Mouse (Mus musculus): ENCODE results near the gene Enpp1.
A peak's percentile ranks its signal among the peaks of the same experiment; 100 is the strongest.

The Enpp1 gene

DNA sequence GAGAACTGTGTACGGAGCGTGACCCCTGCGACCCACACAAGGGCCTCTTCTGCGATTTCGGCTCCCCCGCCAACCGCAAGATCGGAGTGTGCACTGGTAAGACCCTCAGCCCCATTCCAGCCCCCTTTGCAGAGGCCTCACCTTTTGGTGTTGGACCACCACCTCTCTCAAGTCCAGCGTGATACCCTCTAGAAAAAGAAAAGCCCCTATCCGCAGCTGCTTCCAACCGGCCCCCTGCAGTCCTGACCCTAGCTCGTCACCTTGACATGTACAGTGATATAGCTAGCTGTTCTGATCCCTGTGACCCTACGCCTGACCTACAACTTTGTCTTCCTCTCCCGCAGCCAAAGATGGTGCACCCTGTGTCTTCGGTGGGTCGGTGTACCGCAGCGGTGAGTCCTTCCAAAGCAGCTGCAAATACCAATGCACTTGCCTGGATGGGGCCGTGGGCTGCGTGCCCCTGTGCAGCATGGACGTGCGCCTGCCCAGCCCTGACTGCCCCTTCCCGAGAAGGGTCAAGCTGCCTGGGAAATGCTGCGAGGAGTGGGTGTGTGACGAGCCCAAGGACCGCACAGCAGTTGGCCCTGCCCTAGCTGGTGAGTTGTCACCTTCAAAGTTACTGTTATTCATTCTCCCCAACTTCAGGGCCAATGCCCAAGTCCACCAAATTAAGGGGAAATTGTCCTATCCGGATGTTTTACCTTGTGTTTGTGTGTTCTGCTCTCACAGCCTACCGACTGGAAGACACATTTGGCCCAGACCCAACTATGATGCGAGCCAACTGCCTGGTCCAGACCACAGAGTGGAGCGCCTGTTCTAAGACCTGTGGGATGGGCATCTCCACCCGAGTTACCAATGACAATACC lies 115.7 kb downstream of the Enpp1 start:
- peak in 1 of 2 experiments; percentile 36 for DNase-seq (ENCODE audit: low spot score in 2 of 2)

DNA sequence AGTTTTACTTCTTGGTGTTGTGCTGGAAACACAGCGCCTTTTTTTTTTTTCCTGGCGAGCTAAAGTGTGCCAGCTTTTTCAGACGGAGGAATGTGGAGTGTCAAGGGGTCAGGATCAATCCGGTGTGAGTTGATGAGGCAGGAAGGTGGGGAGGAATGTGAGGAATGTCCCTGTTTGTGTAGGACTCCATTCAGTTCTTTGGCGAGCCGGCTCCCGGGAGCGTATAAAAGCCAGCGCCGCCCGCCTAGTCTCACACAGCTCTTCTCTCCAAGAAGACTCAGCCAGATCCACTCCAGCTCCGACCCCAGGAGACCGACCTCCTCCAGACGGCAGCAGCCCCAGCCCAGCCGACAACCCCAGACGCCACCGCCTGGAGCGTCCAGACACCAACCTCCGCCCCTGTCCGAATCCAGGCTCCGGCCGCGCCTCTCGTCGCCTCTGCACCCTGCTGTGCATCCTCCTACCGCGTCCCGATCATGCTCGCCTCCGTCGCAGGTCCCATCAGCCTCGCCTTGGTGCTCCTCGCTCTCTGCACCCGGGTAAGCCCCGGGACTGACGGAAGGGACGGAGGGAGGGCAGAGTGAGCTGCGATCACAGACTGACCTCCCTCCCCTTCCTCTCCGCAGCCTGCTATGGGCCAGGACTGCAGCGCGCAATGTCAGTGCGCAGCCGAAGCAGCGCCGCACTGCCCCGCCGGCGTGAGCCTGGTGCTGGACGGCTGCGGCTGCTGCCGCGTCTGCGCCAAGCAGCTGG lies 116.5 kb downstream of the Enpp1 start, which contains the start of gene Ccn2:
Gene Ccn2, plus strand, starts transcription at position 193 of the 753 bp plus-strand sequence.
- DNase-seq (ENCODE audit: low spot score in 2 of 2): peak; percentile 35 to 40

DNA sequence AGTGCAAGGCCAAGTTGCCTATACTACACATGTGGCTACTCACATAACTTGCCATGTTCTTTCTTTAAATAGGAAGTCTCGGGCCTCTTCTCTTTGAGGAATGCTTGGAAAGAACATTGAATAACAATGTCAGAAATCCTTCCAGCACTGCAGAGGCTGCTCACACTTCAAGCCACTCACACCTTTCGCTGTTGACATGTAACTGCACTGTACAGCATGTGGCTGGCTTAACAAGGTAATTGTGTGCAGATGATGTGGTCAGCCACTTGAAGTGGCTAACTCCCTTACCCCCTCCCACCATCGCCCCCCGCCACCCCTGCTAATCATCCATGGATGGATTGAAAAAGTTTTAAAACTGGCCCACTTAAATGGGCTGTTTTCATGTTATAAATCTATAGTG lies 118.4 kb downstream of the Enpp1 start:
- no peak for DNase-seq (ENCODE audit: low spot score in 2 of 2)

DNA sequence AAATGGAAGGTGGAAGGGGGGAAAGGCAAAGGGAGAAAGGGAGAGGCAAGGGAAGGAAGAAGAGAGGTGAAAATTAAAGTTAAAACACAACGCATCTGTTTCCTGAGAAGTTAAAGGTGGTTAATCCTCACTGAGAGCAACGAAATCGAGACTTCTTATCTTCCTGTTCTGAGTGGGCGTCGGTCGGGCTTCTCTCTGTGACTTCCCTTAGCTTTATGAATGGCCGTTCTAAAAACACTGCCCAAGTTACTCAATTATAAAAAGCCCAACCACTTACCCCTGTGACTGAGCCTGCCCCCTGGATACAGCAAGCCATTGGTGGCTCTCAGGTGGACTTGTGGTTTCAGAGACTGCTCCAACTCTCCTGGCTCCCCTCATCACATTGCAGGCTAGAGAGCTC lies 119.0 kb downstream of the Enpp1 start:
- DNase-seq (ENCODE audit: low spot score in 2 of 2): no peak

DNA sequence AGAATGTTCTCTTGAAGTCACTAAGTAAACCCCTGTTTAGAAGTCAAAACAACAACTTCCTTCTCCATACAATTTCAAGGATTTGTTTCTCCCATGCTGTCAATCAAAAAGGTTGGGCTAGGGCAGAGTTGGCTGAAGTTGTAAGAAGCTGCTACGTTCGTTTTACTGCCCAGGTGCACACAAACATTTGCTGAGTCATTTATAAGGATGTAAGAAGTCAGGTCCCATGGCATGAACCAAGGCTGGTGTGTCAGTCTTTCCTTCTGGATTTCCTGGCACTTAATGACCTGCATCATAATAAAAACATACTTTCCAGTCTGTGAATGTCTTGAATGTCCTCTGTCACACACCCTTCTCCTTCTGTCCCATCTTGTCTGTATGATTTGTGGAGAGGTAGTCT lies 119.6 kb downstream of the Enpp1 start:
- DNase-seq (ENCODE audit: low spot score in 2 of 2): no peak

DNA sequence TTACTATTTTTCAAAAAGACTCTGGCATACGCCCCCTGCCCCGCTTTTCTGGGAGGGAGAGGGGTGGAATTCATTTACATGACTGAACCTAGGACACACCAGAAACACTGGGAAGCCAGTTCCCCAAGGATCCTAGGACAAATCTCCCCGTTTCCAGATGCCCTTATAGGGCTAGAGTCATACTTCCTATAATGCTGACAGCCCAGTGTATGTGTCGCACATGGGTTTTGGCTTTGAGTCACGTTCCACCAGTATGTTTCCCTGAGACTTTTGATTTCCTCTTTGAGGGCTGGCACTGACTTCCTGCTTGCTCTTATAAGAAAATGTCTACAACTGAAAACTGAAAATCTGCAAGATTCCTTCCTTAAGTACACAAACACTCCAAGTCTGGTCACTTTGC lies 120.2 kb downstream of the Enpp1 start:
- DNase-seq (ENCODE audit: low spot score in 2 of 2): no peak

DNA sequence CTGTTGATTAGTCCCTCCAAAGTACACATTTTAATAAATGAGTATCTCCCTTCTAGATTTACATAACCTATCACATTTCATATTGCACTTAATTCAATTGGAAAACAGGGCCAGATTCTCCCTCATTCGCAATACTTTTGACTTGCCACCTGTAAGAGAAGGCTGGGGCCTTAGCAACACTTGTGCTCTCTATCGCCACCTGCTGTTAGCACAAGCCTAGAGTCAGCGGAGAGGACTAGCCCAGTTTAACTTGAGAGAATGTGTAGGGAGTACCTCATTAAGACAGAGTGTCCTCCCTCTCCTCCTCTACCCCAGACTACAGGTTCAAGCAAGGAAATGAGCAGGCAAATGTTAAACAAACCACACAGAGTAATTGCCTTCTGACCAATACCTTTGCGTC lies 120.8 kb downstream of the Enpp1 start:
- DNase-seq (ENCODE audit: low spot score in 2 of 2): peak; percentile 72 to 80

DNA sequence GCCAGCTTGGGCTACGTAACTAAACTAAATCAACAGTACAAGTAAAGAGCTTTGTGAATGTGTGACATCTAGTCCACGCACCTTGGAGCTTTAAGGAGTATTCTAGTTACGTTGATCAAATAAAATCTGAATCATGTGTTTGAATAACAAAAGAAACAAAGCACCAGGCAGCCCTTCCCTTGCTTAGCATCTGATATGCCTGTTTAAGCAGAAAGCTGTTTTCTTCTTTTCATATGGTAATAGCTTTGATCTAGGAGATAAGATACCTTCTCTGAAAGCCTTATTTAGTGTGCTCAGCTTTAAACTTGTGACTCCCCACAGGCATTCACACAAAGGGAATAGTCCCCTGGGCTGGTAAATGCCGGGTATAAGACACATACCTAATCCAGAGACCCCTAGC lies 121.4 kb downstream of the Enpp1 start:
- no peak for DNase-seq (ENCODE audit: low spot score in 2 of 2)

DNA sequence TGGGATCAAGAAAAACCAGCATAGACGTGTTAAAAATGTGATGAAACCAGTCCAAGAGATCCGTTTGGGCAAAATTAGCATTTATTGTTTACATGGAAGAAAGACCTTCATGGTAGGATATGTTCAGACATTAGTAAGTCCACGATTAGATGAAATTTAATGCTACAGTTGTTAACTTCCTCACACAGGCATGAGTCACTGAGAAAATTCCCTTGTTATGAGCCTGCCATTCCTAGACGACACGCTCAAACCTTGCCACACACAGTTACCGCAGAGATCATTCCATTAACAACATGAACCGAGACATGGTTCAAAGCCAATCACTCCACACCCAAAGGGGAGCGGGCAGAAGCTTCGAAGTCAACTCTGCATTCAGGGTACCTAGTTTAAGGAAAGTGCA lies 122.7 kb downstream of the Enpp1 start:
- no peak for DNase-seq (ENCODE audit: low spot score in 2 of 2)

DNA sequence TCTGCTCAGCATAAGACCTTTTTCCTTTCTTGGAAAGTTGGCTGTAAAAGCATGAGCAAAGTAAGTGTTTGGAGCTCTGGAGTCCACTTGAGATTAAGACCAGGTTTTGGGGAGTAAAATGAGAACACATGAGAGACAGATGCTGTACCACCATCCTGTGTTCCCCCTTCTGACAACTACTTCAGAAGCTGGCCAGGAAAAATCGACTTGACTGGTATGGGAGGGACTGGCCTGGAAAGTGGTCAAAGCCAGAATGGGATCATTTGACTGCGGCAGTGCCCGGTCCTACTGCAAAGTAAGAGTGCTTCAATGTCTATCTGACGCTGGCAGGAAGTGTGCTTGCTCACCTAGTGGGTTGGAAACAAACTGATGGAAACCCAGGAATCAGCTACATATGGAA lies 123.1 kb downstream of the Enpp1 start:
- DNase-seq (ENCODE audit: low spot score in 2 of 2): no peak

All from cerebellum, postnatal 4 days (tissue).